Mouse (Mus musculus): ENCODE data around the gene Ksr1. TPM values are rescaled to one million over a fixed set of nuclear protein-coding genes. Genes with fewer than 3 reads are reported as not detected.

Gene Ksr1
- total and polyA plus RNA-seq, 2 experiments from 2014 or later, result 3.2 to 33.7 TPM

DNA sequence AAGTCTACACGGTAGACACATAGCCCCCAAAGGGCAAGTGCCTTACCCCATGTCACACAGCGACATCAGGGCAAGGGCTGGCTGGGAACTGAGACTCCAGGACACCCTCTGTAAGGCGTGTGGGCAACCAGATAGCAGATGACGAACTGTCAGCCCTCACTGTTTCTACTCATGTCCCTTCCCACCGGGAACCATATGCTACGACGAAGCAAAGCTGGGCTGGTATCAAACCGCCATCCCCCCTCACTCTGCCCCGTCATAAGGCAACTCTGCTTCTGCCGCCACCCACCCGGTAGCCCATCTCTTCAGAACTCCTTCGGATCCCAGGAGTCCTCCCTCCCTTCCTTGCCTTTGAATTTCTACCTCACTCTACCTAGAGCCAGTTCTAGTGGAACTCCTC is 108.7 kb downstream of the Ksr1 start:
- no peak for TF ChIP-seq CTCF (IDR thresholded peaks at IDR 0.05)
- H3K4me3 ChIP-seq (ENCODE audit: low read depth, low read length), result no peak overlapping the region
- peaks cover 8% of the 10 kb centered on the region; the same call in 1 of the 2 replicates for H3K36me3 ChIP-seq (ENCODE audit: insufficient read depth, low read length)
- no peak overlapping the region for H3K9ac ChIP-seq (replicated peaks; ENCODE audit: low read length, poor library complexity, severe bottlenecking)
- no peak for ATAC-seq (ENCODE audit: low FRiP score)
- H3K4me1 ChIP-seq (ENCODE audit: insufficient read depth, low read length), result 0 out of 2 replicates have a peak, but pooled peaks cover 5% of the 10 kb centered on the region
- H3K9me3 ChIP-seq (ENCODE audit: low read length), result no peaks in the 10 kb centered on the region
- H3K27ac ChIP-seq (ENCODE audit: low read depth, low read length), result no peak overlapping the region
- H3K27me3 ChIP-seq (ENCODE audit: insufficient read depth, low read length), result no peaks in the 10 kb centered on the region
- no peak for DNase-seq (ENCODE audit: low spot score)
- 91% methylated on average over 12 of the region's 12 CpGs for WGBS
- H3K4me2 ChIP-seq (ENCODE audit: low read depth, low read length, poor library complexity, severe bottlenecking), result no peak overlapping the region

GRCm38 (mm10) chr11:79036324-79036723 is 109.9 kb downstream of the Ksr1 start:
- no peaks in the 10 kb centered on the region for H3K27me3 ChIP-seq (ENCODE audit: insufficient read depth, low read length)
- H3K4me3 ChIP-seq (ENCODE audit: low read depth, low read length), result no peak overlapping the region
- H3K9me3 ChIP-seq (ENCODE audit: low read length), result no peaks in the 10 kb centered on the region
- ATAC-seq (ENCODE audit: low FRiP score), result no peak
- peaks cover 12% of the 10 kb centered on the region; the same call in 1 of the 2 replicates for H3K36me3 ChIP-seq (ENCODE audit: insufficient read depth, low read length)
- no peak overlapping the region for H3K9ac ChIP-seq (replicated peaks; ENCODE audit: low read length, poor library complexity, severe bottlenecking)
- H3K4me2 ChIP-seq (ENCODE audit: low read depth, low read length, poor library complexity, severe bottlenecking), result no peak overlapping the region
- TF ChIP-seq CTCF (IDR thresholded peaks at IDR 0.05), result no peak
- H3K27ac ChIP-seq (ENCODE audit: low read depth, low read length), result no peak overlapping the region
- no peak for DNase-seq (ENCODE audit: low spot score)
- 66% methylated on average over 13 of the region's 13 CpGs for WGBS
- H3K4me1 ChIP-seq (ENCODE audit: insufficient read depth, low read length), result 0 out of 2 replicates have a peak, but pooled peaks cover 5% of the 10 kb centered on the region

- DNase-seq (ENCODE audit: low spot score), result no peak
- no peaks in the 10 kb centered on the region for H3K4me1 ChIP-seq (ENCODE audit: insufficient read depth, low read length)
- 94% methylated on average over 11 of the region's 11 CpGs for WGBS
Measured at GRCm38 (mm10) chr11:79033636-79034035, 112.6 kb downstream of the Ksr1 start.

DNA sequence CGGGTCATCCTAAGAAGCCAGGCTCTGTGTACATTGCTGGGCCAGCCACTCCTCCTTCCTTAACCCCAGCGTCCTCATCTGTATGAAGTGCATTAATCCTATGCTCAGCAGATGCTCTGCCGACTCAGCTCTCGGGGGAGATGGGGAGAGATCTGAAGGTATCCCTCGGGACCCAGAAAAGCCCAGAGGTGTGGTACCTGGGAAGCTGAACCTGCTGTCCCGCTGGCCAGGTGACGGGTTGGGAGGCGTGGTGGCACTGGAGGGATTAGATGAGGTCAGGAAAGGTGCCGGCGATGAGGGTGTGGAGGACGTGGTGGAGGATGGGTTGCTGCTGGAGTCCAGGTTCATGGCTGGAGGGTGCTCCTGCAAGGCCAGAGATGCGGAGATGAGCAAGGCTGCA is 113.2 kb downstream of the Ksr1 start:
- no peak overlapping the region for H3K4me3 ChIP-seq (ENCODE audit: low read depth, low read length)
- no peak for DNase-seq (ENCODE audit: low spot score)
- no peak for TF ChIP-seq CTCF (IDR thresholded peaks at IDR 0.05)
- ATAC-seq (ENCODE audit: low FRiP score), result no peak
- no peaks in the 10 kb centered on the region for H3K9me3 ChIP-seq (ENCODE audit: low read length)
- no peak overlapping the region for H3K9ac ChIP-seq (replicated peaks; ENCODE audit: low read length, poor library complexity, severe bottlenecking)
- H3K36me3 ChIP-seq (ENCODE audit: insufficient read depth, low read length), result peaks cover 12% of the 10 kb centered on the region; the same call in 1 of the 2 replicates
- no peak overlapping the region for H3K4me2 ChIP-seq (ENCODE audit: low read depth, low read length, poor library complexity, severe bottlenecking)
- no peak overlapping the region for H3K27ac ChIP-seq (ENCODE audit: low read depth, low read length)
- no peaks in the 10 kb centered on the region for H3K4me1 ChIP-seq (ENCODE audit: insufficient read depth, low read length)
- H3K27me3 ChIP-seq (ENCODE audit: insufficient read depth, low read length), result no peaks in the 10 kb centered on the region
- WGBS, result 83% methylated on average over 12 of the region's 12 CpGs

More at GRCm38 (mm10) chr11:79033636-79034035, 112.6 kb downstream of the Ksr1 start:
- H3K4me3 ChIP-seq (ENCODE audit: low read depth, low read length), result no peak overlapping the region
- no peaks in the 10 kb centered on the region for H3K9me3 ChIP-seq (ENCODE audit: low read length)
- no peak for TF ChIP-seq CTCF (IDR thresholded peaks at IDR 0.05)
- H3K27ac ChIP-seq (ENCODE audit: low read depth, low read length), result no peak overlapping the region
- no peak overlapping the region for H3K4me2 ChIP-seq (ENCODE audit: low read depth, low read length, poor library complexity, severe bottlenecking)
- no peak overlapping the region for H3K9ac ChIP-seq (replicated peaks; ENCODE audit: low read length, poor library complexity, severe bottlenecking)
- no peaks in the 10 kb centered on the region for H3K27me3 ChIP-seq (ENCODE audit: insufficient read depth, low read length)
- ATAC-seq (ENCODE audit: low FRiP score), result no peak
- peaks cover 12% of the 10 kb centered on the region; the same call in 1 of the 2 replicates for H3K36me3 ChIP-seq (ENCODE audit: insufficient read depth, low read length)

GRCm38 (mm10) chr11:79031452-79031746 is 114.8 kb downstream of the Ksr1 start:
- H3K9ac ChIP-seq (replicated peaks; ENCODE audit: low read length, poor library complexity, severe bottlenecking), result no peak overlapping the region
- no peak for TF ChIP-seq CTCF (IDR thresholded peaks at IDR 0.05)
- H3K27me3 ChIP-seq (ENCODE audit: insufficient read depth, low read length), result no peaks in the 10 kb centered on the region
- DNase-seq (ENCODE audit: low spot score), result no peak
- 69% methylated on average over 5 of the region's 5 CpGs for WGBS
- H3K36me3 ChIP-seq (ENCODE audit: insufficient read depth, low read length), result peaks cover 22% of the 10 kb centered on the region
- no peak overlapping the region for H3K4me3 ChIP-seq (ENCODE audit: low read depth, low read length)
- H3K27ac ChIP-seq (ENCODE audit: low read depth, low read length), result no peak overlapping the region
- no peaks in the 10 kb centered on the region for H3K9me3 ChIP-seq (ENCODE audit: low read length)
- no peak for ATAC-seq (ENCODE audit: low FRiP score)
- H3K4me1 ChIP-seq (ENCODE audit: insufficient read depth, low read length), result no peaks in the 10 kb centered on the region
- no peak overlapping the region for H3K4me2 ChIP-seq (ENCODE audit: low read depth, low read length, poor library complexity, severe bottlenecking)

GRCm38 (mm10) chr11:79030570-79031451 is 115.4 kb downstream of the Ksr1 start:
- no peaks in the 10 kb centered on the region for H3K27me3 ChIP-seq (ENCODE audit: insufficient read depth, low read length)
- no peak overlapping the region for H3K4me3 ChIP-seq (ENCODE audit: low read depth, low read length)
- no peak overlapping the region for H3K9ac ChIP-seq (replicated peaks; ENCODE audit: low read length, poor library complexity, severe bottlenecking)
- peak; percentile 83 for DNase-seq (ENCODE audit: low spot score)
- no peaks in the 10 kb centered on the region for H3K4me1 ChIP-seq (ENCODE audit: insufficient read depth, low read length)
- TF ChIP-seq CTCF (IDR thresholded peaks at IDR 0.05), result peak; percentile 99
- H3K36me3 ChIP-seq (ENCODE audit: insufficient read depth, low read length), result peaks cover 22% of the 10 kb centered on the region
- H3K9me3 ChIP-seq (ENCODE audit: low read length), result no peaks in the 10 kb centered on the region
- peak; percentile 47; the same call in 1 of the 2 replicates for ATAC-seq (ENCODE audit: low FRiP score)
- no peak overlapping the region for H3K27ac ChIP-seq (ENCODE audit: low read depth, low read length)
- H3K4me2 ChIP-seq (ENCODE audit: low read depth, low read length, poor library complexity, severe bottlenecking), result no peak overlapping the region
- WGBS, result 54% methylated on average over 19 of the region's 19 CpGs

Data from midbrain, postnatal 0 days (tissue).